In genomic region chr11:114480119-114480540, GRCm38 (mm10) we compare ENCODE assay signal across 22 mouse cellular contexts.
A peak's percentile ranks its signal among the peaks of the same experiment; 100 is the strongest.
DNase-seq lines count a peak whose midpoint lies in the region; TF ChIP-seq lines count a peak whose summit lies in the region.
"Had no signal": no experiment of that assay in that cellular context is flagged by ENCODE, and none has a peak within 500 bp of the region (broad histone marks: within the 10 kb centered on the region; RNA-seq: fewer than 3 reads in every experiment).

No protein-coding gene starts in this region.

- peak overlapping the region; percentile 91 for H3K27ac ChIP-seq in cerebellum, adult 2 months (ENCODE audit: insufficient read depth, low read length)
- H3K27ac ChIP-seq: embryonic facial prominence, embryonic 12.5 days; heart, embryonic 15.5 days; hindbrain, embryonic 14.5 days; limb, embryonic 15.5 days; liver, embryonic 14.5 days; macrophage; midbrain, embryonic 15.5 days; neural tube, embryonic 12.5 days had no signal

- H3K4me3 ChIP-seq in cerebellum, adult 2 months (replicated peaks; ENCODE audit: insufficient read depth, low read depth, low read length): no peak overlapping the region
- no peak overlapping the region for H3K4me3 ChIP-seq in lung, adult 2 months (replicated peaks; ENCODE audit: extremely low read depth, low read depth, low read length)
- H3K4me3 ChIP-seq: embryonic facial prominence, embryonic 12.5 days; heart, embryonic 15.5 days; limb, embryonic 15.5 days; midbrain, embryonic 15.5 days; neural tube, embryonic 12.5 days had no signal

- no peak for TF ChIP-seq CTCF in cerebellum, adult 2 months (IDR thresholded peaks at IDR 0.05; ENCODE audit: borderline replicate concordance, insufficient read depth, low read depth, low read length)
- TF ChIP-seq CTCF in lung, adult 2 months (IDR thresholded peaks at IDR 0.05; ENCODE audit: insufficient read depth, low read length): no peak

- 12% methylated on average over 8 of the region's 8 CpGs for WGBS in cerebellum, adult 2 months
- WGBS in lung, adult 2 months: 82% methylated on average over 8 of the region's 8 CpGs

- no peaks in the 10 kb centered on the region for H3K27me3 ChIP-seq in cerebellum, adult 2 months (ENCODE audit: control insufficient read depth, insufficient read depth, low read length)
- H3K27me3 ChIP-seq: embryonic facial prominence, embryonic 12.5 days; neural tube, embryonic 12.5 days had no signal

- DNase-seq in frontal cortex, postnatal 36 days (ENCODE audit: low spot score in 2 of 2): peak; percentile 55 to 65
- DNase-seq in frontal cortex, postnatal 10 days (ENCODE audit: low spot score in 2 of 2): no peak
- peak; percentile 72 to 79 for DNase-seq in cerebellum, adult 2 months
- peak; percentile 68 to 71 for DNase-seq in cerebellum, postnatal 25 days
- DNase-seq in right cerebral cortex, postnatal 14 days: peak; percentile 39
- DNase-seq in layer of hippocampus, postnatal 14 days (ENCODE audit: low spot score in 2 of 2): no peak
- no peak for DNase-seq in lung, adult 2 months
- DNase-seq: adrenal gland, postnatal 10 days; B cell, adult 2 months; forebrain, postnatal 0 days; heart, postnatal 4 days; kidney, adult 18-20 months; kidney, postnatal 4 days; retina, postnatal 1 day had no signal

- TF ChIP-seq POLR2A in cerebellum, adult 2 months (IDR thresholded peaks at IDR 0.05; ENCODE audit: borderline replicate concordance, insufficient read depth, low read length): no peak
- TF ChIP-seq POLR2A in lung, adult 2 months (IDR thresholded peaks at IDR 0.05; ENCODE audit: borderline replicate concordance, extremely low read depth, low read depth, low read length): no peak

- peaks cover 50% of the 10 kb centered on the region for H3K4me1 ChIP-seq in cerebellum, adult 2 months (ENCODE audit: control insufficient read depth, insufficient read depth, low read length)
- no peaks in the 10 kb centered on the region for H3K4me1 ChIP-seq in lung, adult 2 months (ENCODE audit: control insufficient read depth, insufficient read depth, low read length)

Comparison
In these comparisons a context has a peak if more than half of its experiments do, and no peak if none do; other contexts are left out.
1. DNase-seq: peak in frontal cortex, postnatal 36 days (2 of 2), cerebellum, adult 2 months (2 of 2), cerebellum, postnatal 25 days (2 of 2) and right cerebral cortex, postnatal 14 days (single experiment); none in frontal cortex, postnatal 10 days (0 of 2), layer of hippocampus, postnatal 14 days (0 of 2) and lung, adult 2 months (single experiment).